ENCODE assay signal across 21 mouse cellular contexts in genomic region chr9:46672050-46672449, GRCm38 (mm10).
"Had no signal": no experiment of that assay in that cellular context is flagged by ENCODE, and none has a peak within 500 bp of the region (broad histone marks: within the 10 kb centered on the region; RNA-seq: fewer than 3 reads in every experiment).

No protein-coding gene starts in this region.

- H3K4me1 ChIP-seq: lung, embryonic 15.5 days; megakaryocyte, embryonic 14.5 days had no signal

- H3K27ac ChIP-seq: lung, embryonic 15.5 days; macrophage; midbrain, embryonic 13.5 days; neural tube, embryonic 13.5 days; neural tube, embryonic 15.5 days had no signal

- H3K9me3 ChIP-seq: lung, embryonic 15.5 days; megakaryocyte, embryonic 14.5 days; midbrain, embryonic 13.5 days; neural tube, embryonic 13.5 days; neural tube, embryonic 15.5 days had no signal

- H3K36me3 ChIP-seq: lung, embryonic 15.5 days; midbrain, embryonic 13.5 days; neural tube, embryonic 13.5 days; neural tube, embryonic 15.5 days had no signal

- H3K27me3 ChIP-seq: lung, embryonic 15.5 days; megakaryocyte, embryonic 14.5 days; midbrain, embryonic 13.5 days; neural tube, embryonic 13.5 days; neural tube, embryonic 15.5 days had no signal

- ATAC-seq: lung, postnatal 0 days; midbrain, embryonic 13.5 days; midbrain, embryonic 16.5 days had no signal

- H3K4me2 ChIP-seq: lung, embryonic 15.5 days; midbrain, embryonic 11.5 days; midbrain, embryonic 13.5 days; neural tube, embryonic 13.5 days; neural tube, embryonic 15.5 days had no signal

- H3K4me3 ChIP-seq: lung, embryonic 15.5 days; megakaryocyte, embryonic 14.5 days; midbrain, embryonic 13.5 days; myocyte; neural tube, embryonic 13.5 days; neural tube, embryonic 15.5 days had no signal

- H3K9ac ChIP-seq: lung, embryonic 15.5 days; midbrain, embryonic 13.5 days; neural tube, embryonic 13.5 days; neural tube, embryonic 15.5 days had no signal

- DNase-seq: lung, adult 2 months; lung, postnatal 14 days; lung, postnatal 36 days; retina, postnatal 1 day; right cerebral cortex, adult 18-20 months; right cerebral cortex, postnatal 25 days; right cerebral cortex, postnatal 4 days; spleen, adult 18-20 months; thymus, adult 18-20 months; thymus, postnatal 14 days; thymus, postnatal 36 days had no signal
